Mouse (Mus musculus): ENCODE data around the gene Dnlz.

DNA sequence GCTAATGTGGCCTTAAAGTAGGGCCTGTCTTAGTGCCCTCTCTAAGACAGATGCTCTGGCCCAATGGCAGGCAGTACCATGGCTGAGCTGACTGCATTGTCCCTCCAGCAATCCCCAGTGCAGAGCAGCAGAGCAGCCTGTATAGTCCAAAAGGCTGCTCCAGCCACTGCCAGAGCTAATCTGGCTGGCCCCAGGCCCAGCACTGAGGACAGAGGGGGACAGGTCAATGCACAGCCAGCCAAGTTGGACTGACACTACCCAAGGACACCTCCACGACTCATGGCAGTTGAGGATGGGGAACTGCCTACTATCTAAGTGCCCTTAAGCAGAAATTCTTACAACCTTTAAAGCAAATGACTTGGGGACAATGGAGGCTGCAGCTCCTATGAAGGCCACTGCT, 16.7 kb upstream of the Dnlz start:
- TF ChIP-seq POLR2A (IDR thresholded peaks at IDR 0.05; ENCODE audit: extremely low read depth, insufficient read depth, low read length), result no peak
- TF ChIP-seq CTCF (IDR thresholded peaks at IDR 0.05; ENCODE audit: low read depth, low read length), result no peak
